Mouse (Mus musculus) liver, postnatal 0 days (tissue): ENCODE measurements at regions not wholly inside any gene's neighbourhood (a gene's known extent, or its start where the extent isn't known, plus 50 kb on each side); places are given as distances from the start of the nearest gene placed in this dataset.

ENCODE experiments used
- ATAC-seq: fragments of 200-750 bp; cut with Nextera tagmentation; 2 replicates; pipeline ENCODE4 v1.8.0; 2017; ENCODE audit warnings: mild to moderate bottlenecking, moderate library complexity
- DNase-seq: peaks from one replicate; pipeline ENCODE4 v3.0.0-alpha.2; 2016
- H3K27ac ChIP-seq: fragments of 300-500 bp; sonication (generic); 2 replicates; pipeline ENCODE4 v1.5.1; 2014; ENCODE audit warnings: antibody characterized with exemption, moderate library complexity, mild to moderate bottlenecking, low read depth
- H3K27me3 ChIP-seq: fragments of 300-500 bp; sonication (generic); 2 replicates; pipeline ENCODE4 v1.6.1; 2014; ENCODE audit warnings: low read length, control low read depth, mixed read lengths; ENCODE audit not compliant: insufficient read depth
- H3K36me3 ChIP-seq: fragments of 300-500 bp; sonication (generic); replicated peaks from 2 replicates; pipeline ENCODE4 v1.6.1; 2014; ENCODE audit warnings: mild to moderate bottlenecking, control low read depth, low read length, moderate library complexity, mixed read lengths; ENCODE audit not compliant: insufficient read depth
- H3K4me1 ChIP-seq: fragments of 300-500 bp; sonication (generic); 2 replicates; pipeline ENCODE4 v1.6.1; 2014; ENCODE audit warnings: antibody characterized with exemption, mild to moderate bottlenecking, control low read depth; ENCODE audit not compliant: insufficient read depth
- H3K4me2 ChIP-seq: fragments of 300-500 bp; sonication (generic); 2 replicates; pipeline ENCODE4 v1.6.1; 2014; ENCODE audit warnings: low read depth, mild to moderate bottlenecking, low read length, moderate library complexity, mixed read lengths
- H3K4me3 ChIP-seq: fragments of 300-500 bp; sonication (generic); 2 replicates; pipeline ENCODE4 v1.5.1; 2014; ENCODE audit warnings: low read depth, low read length
- H3K9ac ChIP-seq: fragments of 300-500 bp; sonication (generic); replicated peaks from 2 replicates; pipeline ENCODE4 v1.6.1; 2014; ENCODE audit warnings: mild to moderate bottlenecking, moderate library complexity
- H3K9me3 ChIP-seq: fragments of 300-500 bp; sonication (generic); 2 replicates; pipeline ENCODE4 v1.6.1; 2016; ENCODE audit warnings: mild to moderate bottlenecking, control low read depth, low read length, mixed read lengths
- CTCF ChIP-seq: sonication (generic); IDR thresholded peaks from 2 replicates; pipeline ENCODE4 v1.5.1; 2016; ENCODE audit warnings: antibody characterized with exemption, low read depth
- EP300 ChIP-seq: IDR thresholded peaks from 2 replicates; pipeline ENCODE4 v1.6.1; 2016; ENCODE audit warnings: antibody characterized with exemption, low read depth, mild to moderate bottlenecking
- WGBS: fragments of 180-500 bp; shearing (Covaris S2); extraction: QIAGEN DNeasy Blood & Tissue Kit; methylation state at CpG from one replicate; pipeline ENCODE4 v1.1.7; 2014; ENCODE audit not compliant: insufficient replicate concordance; 5-methylcytosine and 5-hydroxymethylcytosine counted together

- H3K4me1 ChIP-seq: no peaks in the 10 kb centered on the region
- no peaks in the 10 kb centered on the region for H3K9me3 ChIP-seq
- H3K27ac ChIP-seq: no peak overlapping the region
- no peak overlapping the region for H3K4me2 ChIP-seq
- TF ChIP-seq CTCF (no peak), EP300 (no peak)
- no peak for ATAC-seq
- H3K9ac ChIP-seq: no peak overlapping the region
- H3K36me3 ChIP-seq: no peaks in the 10 kb centered on the region
- no peak overlapping the region for H3K4me3 ChIP-seq
- no peaks in the 10 kb centered on the region for H3K27me3 ChIP-seq
- no peak for DNase-seq
- 65% methylated on average over 3 of the region's 3 CpGs for WGBS
Measured at GRCm38 (mm10) chr2:75039066-75039465, 213.5 kb downstream of the Mtx2 start.

- TF ChIP-seq EP300 (no peak), CTCF (no peak)
- no peak overlapping the region for H3K4me2 ChIP-seq
- H3K9ac ChIP-seq: no peak overlapping the region
- H3K4me1 ChIP-seq: no peaks in the 10 kb centered on the region
- DNase-seq (no peak), ATAC-seq (no peak)
- H3K27ac ChIP-seq: no peak overlapping the region
- no peaks in the 10 kb centered on the region for H3K9me3 ChIP-seq
- 72% methylated on average over 6 of the region's 6 CpGs for WGBS
- H3K4me3 ChIP-seq: no peak overlapping the region
- H3K36me3 ChIP-seq: no peaks in the 10 kb centered on the region
- H3K27me3 ChIP-seq: no peaks in the 10 kb centered on the region
Measured at GRCm38 (mm10) chr2:75046892-75047291, 221.3 kb downstream of the Mtx2 start.

GRCm38 (mm10) chr2:75048071-75048470 is 222.5 kb downstream of the Mtx2 start:
- no peak overlapping the region for H3K27ac ChIP-seq
- TF ChIP-seq CTCF (no peak), EP300 (no peak)
- no peak overlapping the region for H3K4me3 ChIP-seq
- no peaks in the 10 kb centered on the region for H3K9me3 ChIP-seq
- H3K36me3 ChIP-seq: no peaks in the 10 kb centered on the region
- H3K27me3 ChIP-seq: no peaks in the 10 kb centered on the region
- H3K4me1 ChIP-seq: no peaks in the 10 kb centered on the region
- WGBS: 47% methylated on average over 6 of the region's 6 CpGs
- H3K9ac ChIP-seq: no peak overlapping the region
- H3K4me2 ChIP-seq: no peak overlapping the region
- no peak for ATAC-seq
- DNase-seq: no peak

GRCm38 (mm10) chr2:75054474-75055186 is 229.0 kb downstream of the Mtx2 start:
- no peaks in the 10 kb centered on the region; the same call in 1 of the 2 replicates for H3K27me3 ChIP-seq
- H3K9ac ChIP-seq: no peak overlapping the region
- no peaks in the 10 kb centered on the region for H3K4me1 ChIP-seq
- no peaks in the 10 kb centered on the region for H3K36me3 ChIP-seq
- H3K4me3 ChIP-seq: peak overlapping the region; percentile 6; the same call in 1 of the 2 replicates
- H3K4me2 ChIP-seq: peak overlapping the region; percentile 52
- ATAC-seq: no peak
- H3K9me3 ChIP-seq: no peaks in the 10 kb centered on the region
- 29% methylated on average over 14 of the region's 14 CpGs for WGBS
- TF ChIP-seq CTCF (no peak), EP300 (no peak)
- no peak overlapping the region for H3K27ac ChIP-seq
- peak; percentile 15 for DNase-seq

GRCm38 (mm10) chr2:75055187-75055543 is 229.6 kb downstream of the Mtx2 start:
- H3K4me2 ChIP-seq: peak overlapping the region; percentile 52
- TF ChIP-seq EP300 (no peak), CTCF (peak; percentile 79)
- H3K9ac ChIP-seq: no peak overlapping the region
- H3K4me3 ChIP-seq: peak overlapping the region; percentile 6; the same call in 1 of the 2 replicates
- no peaks in the 10 kb centered on the region for H3K9me3 ChIP-seq
- no peak overlapping the region for H3K27ac ChIP-seq
- no peaks in the 10 kb centered on the region; the same call in 1 of the 2 replicates for H3K27me3 ChIP-seq
- ATAC-seq: no peak
- 2% methylated on average over 6 of the region's 6 CpGs for WGBS
- no peaks in the 10 kb centered on the region for H3K36me3 ChIP-seq
- peak; percentile 45 for DNase-seq
- no peaks in the 10 kb centered on the region for H3K4me1 ChIP-seq

- DNase-seq: no peak
- no peak overlapping the region for H3K27ac ChIP-seq
- WGBS: 53% methylated on average over 7 of the region's 7 CpGs
- H3K27me3 ChIP-seq: peaks cover 3% of the 10 kb centered on the region
- H3K4me3 ChIP-seq: no peak overlapping the region
- no peak overlapping the region for H3K9ac ChIP-seq
- H3K4me2 ChIP-seq: no peak overlapping the region
- ATAC-seq: no peak
- TF ChIP-seq CTCF (no peak), EP300 (no peak)
- no peaks in the 10 kb centered on the region for H3K9me3 ChIP-seq
- H3K36me3 ChIP-seq: no peaks in the 10 kb centered on the region
- no peaks in the 10 kb centered on the region for H3K4me1 ChIP-seq
Measured at GRCm38 (mm10) chr2:75061009-75061408, 235.4 kb downstream of the Mtx2 start.
